Mouse (Mus musculus) midbrain, postnatal 0 days (tissue): ENCODE data around the gene Sbk3. TPM values are rescaled to one million over a fixed set of nuclear protein-coding genes. Genes with fewer than 3 reads are reported as not detected.
A peak's percentile ranks its signal among the peaks of the same experiment; 100 is the strongest.

Source experiments
- ATAC-seq: fragments of 200-750 bp; cut with Nextera tagmentation; 2 replicates; pipeline ENCODE4 v1.8.0; 2017; ENCODE audit warnings: moderate number of reproducible peaks, mild to moderate bottlenecking, moderate TSS enrichment, moderate library complexity; ENCODE audit not compliant: low FRiP score
- DNase-seq: peaks from one replicate; pipeline ENCODE4 v3.0.0-alpha.2; 2015; ENCODE audit warnings: low spot score
- H3K27ac ChIP-seq: fragments of 300-500 bp; sonication (generic); 2 replicates; pipeline ENCODE4 v1.5.1; 2014; ENCODE audit warnings: low read depth, mild to moderate bottlenecking, low read length, mixed read lengths
- H3K27me3 ChIP-seq: fragments of 300-500 bp; sonication (generic); 2 replicates; pipeline ENCODE4 v1.6.1; 2014; ENCODE audit warnings: low read length, control low read depth, mixed read lengths; ENCODE audit not compliant: insufficient read depth
- H3K36me3 ChIP-seq: fragments of 300-500 bp; sonication (generic); 2 replicates; pipeline ENCODE4 v1.6.1; 2014; ENCODE audit warnings: low read length, control low read depth, mixed read lengths; ENCODE audit not compliant: insufficient read depth
- H3K4me1 ChIP-seq: fragments of 300-500 bp; sonication (generic); 2 replicates; pipeline ENCODE4 v1.6.1; 2014; ENCODE audit warnings: mild to moderate bottlenecking, control low read depth, antibody characterized with exemption, low read length, mixed read lengths; ENCODE audit not compliant: insufficient read depth
- H3K4me2 ChIP-seq: fragments of 300-500 bp; sonication (generic); 2 replicates; pipeline ENCODE4 v1.6.1; 2014; ENCODE audit warnings: low read depth, mild to moderate bottlenecking, low read length, mixed read lengths; ENCODE audit not compliant: poor library complexity, severe bottlenecking
- H3K4me3 ChIP-seq: fragments of 300-500 bp; sonication (generic); 2 replicates; pipeline ENCODE4 v1.5.1; 2014; ENCODE audit warnings: low read depth, mild to moderate bottlenecking, low read length, moderate library complexity
- H3K9ac ChIP-seq: fragments of 300-500 bp; sonication (generic); replicated peaks from 2 replicates; pipeline ENCODE4 v1.6.1; 2014; ENCODE audit warnings: mild to moderate bottlenecking, low read length, moderate library complexity, mixed read lengths; ENCODE audit not compliant: poor library complexity, severe bottlenecking
- H3K9me3 ChIP-seq: fragments of 300-500 bp; sonication (generic); 2 replicates; pipeline ENCODE4 v1.6.1; 2016; ENCODE audit warnings: low read length, control low read depth
- CTCF ChIP-seq: IDR thresholded peaks from 2 replicates; pipeline ENCODE4 v1.5.1; 2016; ENCODE audit warnings: antibody characterized with exemption, mild to moderate bottlenecking
- WGBS: fragments of 180-500 bp; shearing (Covaris S2); extraction: QIAGEN DNeasy Blood & Tissue Kit; methylation state at CpG from one replicate; pipeline ENCODE4 v1.1.7; 2014; 5-methylcytosine and 5-hydroxymethylcytosine counted together
- polyA plus RNA-seq: library from polyadenylated mRNA; unstranded; fragments of >200 nt; fragmentation: Nextera tagmentation; extraction: Ambion mirVana; gene quantifications from 2 replicates; pipeline ENCODE4 v1.2.1, GENCODE M21; 2015
- total RNA-seq: library from RNA; depleted of rRNA; stranded (reverse); fragments of >200 nt; gene quantifications from 2 replicates; pipeline ENCODE4 v1.2.3, GENCODE M21; 2014

The Sbk3 gene
- total and polyA plus RNA-seq, 2 experiments from 2014 or later, result 0.46 to 0.49 TPM

- H3K27me3 ChIP-seq, result no peaks in the 10 kb centered on the region
- no peak overlapping the region; the same call in 1 of the 2 replicates for H3K9ac ChIP-seq
- ATAC-seq, result no peak
- DNase-seq, result no peak
- 60% methylated on average over 53 of the region's 59 CpGs for WGBS
- H3K4me1 ChIP-seq, result peaks cover 14% of the 10 kb centered on the region
- H3K4me3 ChIP-seq, result peak overlapping the region; percentile 84; the same call in 1 of the 2 replicates
- TF ChIP-seq CTCF, result no peak
- H3K27ac ChIP-seq, result no peak overlapping the region
- H3K9me3 ChIP-seq, result no peaks in the 10 kb centered on the region
- peak overlapping the region; percentile 91 for H3K4me2 ChIP-seq
- peaks cover 17% of the 10 kb centered on the region for H3K36me3 ChIP-seq
These were observed 23.2 kb upstream of the Sbk3 start for GRCm38 (mm10) chr7:4993999-4994788.

GRCm38 (mm10) chr7:4993347-4993998, 22.5 kb upstream of the Sbk3 start:
- H3K4me2 ChIP-seq, result peak overlapping the region; percentile 91; the same call in 1 of the 2 replicates
- no peaks in the 10 kb centered on the region for H3K27me3 ChIP-seq
- peaks cover 14% of the 10 kb centered on the region for H3K4me1 ChIP-seq
- H3K36me3 ChIP-seq, result peaks cover 17% of the 10 kb centered on the region
- H3K9ac ChIP-seq, result no peak overlapping the region
- DNase-seq (no peak), ATAC-seq (no peak)
- TF ChIP-seq CTCF, result no peak
- H3K4me3 ChIP-seq, result peak overlapping the region; percentile 12; the same call in 1 of the 2 replicates
- H3K27ac ChIP-seq, result no peak overlapping the region
- no peaks in the 10 kb centered on the region for H3K9me3 ChIP-seq
- 41% methylated on average over 51 of the region's 55 CpGs for WGBS

GRCm38 (mm10) chr7:4988250-4988649, 17.3 kb upstream of the Sbk3 start:
- Histone ChIP-seq H3K9ac (no peak overlapping the region), H3K4me2 (no peak overlapping the region), H3K27me3 (no peaks in the 10 kb centered on the region), H3K9me3 (no peaks in the 10 kb centered on the region), H3K27ac (no peak overlapping the region), H3K36me3 (peaks cover 12% of the 10 kb centered on the region), H3K4me1 (no peaks in the 10 kb centered on the region), H3K4me3 (no peak overlapping the region)
- TF ChIP-seq CTCF, result no peak
- DNase-seq, result no peak
- WGBS, result 73% methylated on average over 2 of the region's 2 CpGs
- ATAC-seq, result no peak

- WGBS, result 90% methylated on average over 7 of the region's 7 CpGs
These were observed 5.9 kb upstream of the Sbk3 start for GRCm38 (mm10) chr7:4976832-4977231.

DNA sequence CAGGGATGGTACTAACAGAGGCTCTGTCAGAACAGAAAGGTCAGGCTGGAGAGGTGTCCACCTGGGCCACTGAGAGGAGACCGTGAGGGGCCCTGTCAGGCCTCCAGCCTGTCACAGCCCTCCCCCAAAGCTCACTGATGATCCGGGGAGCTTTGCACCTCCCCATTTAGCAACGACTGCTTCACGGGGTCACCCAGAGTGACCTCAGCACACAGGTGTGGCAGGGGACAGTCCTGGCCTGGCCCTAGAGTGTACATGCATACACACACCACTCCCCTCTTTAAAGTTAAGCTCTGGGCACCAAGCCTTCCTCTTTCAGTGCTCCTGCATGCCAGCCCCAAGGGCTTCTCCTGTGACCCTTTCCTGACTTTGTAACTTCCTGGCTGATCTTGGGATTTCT, 4.5 kb upstream of the Sbk3 start:
- Histone ChIP-seq H3K36me3 (no peaks in the 10 kb centered on the region), H3K9me3 (no peaks in the 10 kb centered on the region), H3K27me3 (no peaks in the 10 kb centered on the region), H3K9ac (no peak overlapping the region), H3K4me1 (no peaks in the 10 kb centered on the region), H3K4me2 (no peak overlapping the region), H3K27ac (no peak overlapping the region), H3K4me3 (no peak overlapping the region)
- TF ChIP-seq CTCF, result no peak
- DNase-seq (no peak), ATAC-seq (no peak)
- WGBS, result 67% methylated on average over 4 of the region's 4 CpGs

More at GRCm38 (mm10) chr7:4976832-4977231, 5.9 kb upstream of the Sbk3 start:
- 0 out of 2 replicates have a peak, but pooled peaks have one; percentile 15 for TF ChIP-seq CTCF
- DNase-seq, result no peak
- Histone ChIP-seq H3K36me3 (no peaks in the 10 kb centered on the region), H3K9ac (no peak overlapping the region), H3K4me1 (no peaks in the 10 kb centered on the region), H3K9me3 (no peaks in the 10 kb centered on the region), H3K4me3 (no peak overlapping the region), H3K27me3 (no peaks in the 10 kb centered on the region), H3K27ac (no peak overlapping the region), H3K4me2 (no peak overlapping the region)
- no peak for ATAC-seq
